Mouse (Mus musculus): Measurements from ENCODE around the gene Chp2.

The Chp2 gene

DNA sequence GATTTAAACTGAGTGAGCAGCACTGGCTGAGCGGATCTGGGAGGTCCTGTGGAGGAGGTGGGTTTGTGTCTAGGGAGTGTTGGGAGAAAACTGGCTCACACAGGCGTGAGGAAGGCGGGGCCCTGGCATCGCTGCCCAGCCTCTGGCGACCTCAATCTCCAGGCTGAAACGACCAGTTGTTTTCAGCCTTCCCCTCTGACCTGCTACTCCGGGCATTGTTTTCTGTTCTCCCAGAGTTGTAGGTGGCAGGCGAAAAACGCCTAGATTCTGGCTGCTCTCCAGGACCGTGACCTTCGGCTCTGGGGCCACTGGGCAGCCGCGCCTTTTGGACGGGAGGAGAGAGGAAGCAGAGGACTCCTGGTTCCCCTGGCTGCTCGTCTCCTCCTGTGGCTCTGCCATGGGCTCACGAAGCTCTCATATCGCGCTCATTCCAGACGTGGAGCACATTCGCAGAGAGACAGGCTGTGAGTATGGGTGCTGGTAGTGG lies at the start of gene Chp2:
TSS of gene Chp2 (plus strand) at position 182 of the 487 bp plus-strand sequence.
- no peak for DNase-seq (ENCODE audit: low spot score)

DNA sequence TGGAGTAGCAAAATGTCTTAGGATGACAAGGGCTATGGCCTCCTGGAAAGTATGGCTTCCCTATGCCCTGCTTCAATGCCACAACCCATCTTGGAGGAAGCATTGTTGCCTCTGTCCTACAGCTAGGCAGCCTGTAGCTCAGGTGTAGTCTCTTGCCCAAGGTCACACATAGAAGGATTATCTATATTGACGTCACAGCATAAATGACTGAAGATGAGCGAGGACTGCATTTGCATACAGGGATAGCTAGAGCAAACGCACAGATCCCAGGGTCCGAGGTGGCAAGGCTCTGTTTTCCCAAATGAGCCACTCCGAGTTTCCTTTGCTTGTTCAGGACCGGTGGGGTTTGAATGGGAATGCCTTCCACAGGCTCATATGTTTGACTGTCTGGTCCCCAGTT lies 48.6 kb upstream of the Chp2 start:
- DNase-seq (ENCODE audit: low spot score), result no peak

DNA sequence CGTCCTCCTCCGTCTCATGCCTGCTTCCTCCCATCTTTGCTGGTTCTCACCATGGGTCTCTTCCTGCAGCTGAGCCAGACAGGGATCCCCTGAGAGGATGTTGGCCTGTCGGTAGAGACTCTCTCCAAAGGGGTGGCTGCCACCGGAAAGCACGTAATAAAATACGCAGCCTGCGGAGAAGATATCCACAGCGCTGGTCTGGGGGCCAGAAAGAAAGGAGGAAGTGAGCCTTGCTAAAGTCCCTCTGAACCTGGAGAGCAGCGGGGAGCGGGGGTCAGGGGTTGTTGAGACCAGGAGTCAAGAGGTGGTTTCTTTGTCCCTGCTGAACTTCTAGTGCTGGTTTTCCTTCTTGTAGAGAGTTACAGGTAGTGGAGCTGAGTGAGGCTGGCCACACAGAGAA lies 47.7 kb upstream of the Chp2 start:
- DNase-seq (ENCODE audit: low spot score), result no peak

DNA sequence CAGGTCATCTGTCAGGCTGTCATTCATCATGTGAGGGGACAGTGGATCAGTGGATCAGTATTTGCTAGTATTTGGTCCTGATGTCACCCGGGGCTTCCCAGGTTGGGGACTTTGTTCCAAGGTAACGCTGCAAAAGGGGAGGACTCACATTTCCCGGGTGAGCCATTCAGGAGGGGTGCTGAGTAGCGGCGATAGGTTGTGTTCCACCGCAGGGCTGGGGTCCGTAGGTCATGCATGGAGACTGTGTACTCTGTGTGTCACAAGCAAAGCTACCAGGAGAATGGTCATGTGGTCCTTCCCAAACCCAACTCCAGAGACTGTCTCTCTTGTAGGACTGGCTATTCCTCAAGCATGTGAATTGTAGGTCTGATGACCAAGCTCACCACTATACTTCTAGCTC lies 38.6 kb upstream of the Chp2 start:
- no peak for DNase-seq (ENCODE audit: low spot score)

DNA sequence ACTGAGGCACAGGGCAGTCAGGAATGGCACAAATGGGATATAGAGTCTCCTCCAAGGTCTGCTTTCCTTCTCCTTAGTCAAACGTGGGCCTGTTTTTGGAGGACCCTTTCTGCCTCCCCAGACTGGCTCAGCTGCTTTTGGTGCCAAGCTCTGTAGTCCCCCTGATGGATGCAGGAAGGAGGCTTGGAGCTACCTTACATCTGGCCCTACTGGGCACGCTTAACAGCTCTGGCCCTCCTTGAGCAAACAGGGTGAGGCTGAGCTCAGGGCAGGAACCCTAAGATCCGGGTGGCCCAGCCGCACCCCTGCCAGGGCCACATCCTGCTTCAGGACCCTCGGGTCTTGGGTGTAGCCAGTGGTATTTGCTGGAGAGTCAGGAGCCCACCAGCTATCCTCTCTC lies 34.7 kb upstream of the Chp2 start:
- DNase-seq (ENCODE audit: low spot score), result no peak

DNA sequence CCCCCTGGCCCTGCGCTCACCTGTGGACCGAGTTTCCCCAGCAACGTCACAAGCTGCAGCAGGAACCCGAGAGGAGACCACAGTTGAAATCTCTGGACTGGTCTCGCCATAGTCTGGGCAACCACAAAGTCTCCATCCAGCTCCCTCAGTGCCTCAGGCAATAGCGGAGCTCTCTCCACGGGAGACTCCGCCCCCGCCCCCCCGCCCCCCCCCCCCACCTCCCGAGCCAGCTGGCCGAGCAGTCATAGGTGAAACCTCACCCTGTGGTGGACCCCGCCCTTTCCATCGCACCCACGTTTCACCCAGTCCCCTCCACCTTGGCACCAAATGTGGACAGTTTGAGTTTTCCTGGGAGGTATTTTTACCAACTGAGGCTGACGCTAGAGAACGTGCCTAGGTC lies 33.3 kb upstream of the Chp2 start, which contains the start of gene Ern2:
TSS of gene Ern2 (minus strand) at position 165 of the 400 bp plus-strand sequence.
- DNase-seq (ENCODE audit: low spot score), result no peak

DNA sequence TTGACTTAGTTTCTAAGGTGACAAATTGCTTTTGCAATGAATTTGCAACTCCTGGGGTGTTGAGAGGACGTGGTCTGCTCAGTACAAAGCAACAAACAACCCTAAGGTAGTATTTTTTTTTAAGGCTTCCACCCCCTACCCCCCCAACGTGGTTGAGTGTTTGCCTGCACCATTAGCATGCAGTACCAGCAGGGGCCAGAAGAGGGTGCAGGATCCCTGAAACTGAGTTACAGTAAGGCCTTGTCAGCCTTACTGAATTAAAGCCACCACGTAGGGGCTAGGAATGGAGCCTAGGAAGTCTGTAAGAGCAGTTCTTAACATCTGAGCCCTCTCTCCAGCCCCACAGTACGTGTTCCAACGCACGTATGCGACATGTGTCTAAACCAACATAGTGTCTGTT lies 29.8 kb upstream of the Chp2 start:
- peak; percentile 79 for DNase-seq (ENCODE audit: low spot score)

DNA sequence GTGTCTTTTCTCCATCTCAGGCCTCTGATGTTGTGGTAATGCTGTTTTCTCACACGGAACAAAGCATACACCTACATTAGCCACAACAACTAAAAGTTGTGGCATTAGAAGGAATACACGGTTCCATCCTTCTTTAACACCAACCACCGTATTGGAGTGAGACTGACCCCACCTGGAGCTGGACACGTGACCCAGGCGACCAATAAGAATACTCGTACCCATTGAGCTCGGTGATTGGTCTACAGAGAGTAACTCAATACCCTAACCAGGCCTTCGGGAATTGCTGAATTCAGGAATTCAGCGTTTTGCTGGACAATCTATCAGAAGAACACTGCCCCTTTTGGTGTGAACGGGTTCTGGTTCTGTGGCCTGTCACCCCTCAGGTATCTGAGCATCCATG lies 28.2 kb upstream of the Chp2 start:
- DNase-seq (ENCODE audit: low spot score), result no peak

DNA sequence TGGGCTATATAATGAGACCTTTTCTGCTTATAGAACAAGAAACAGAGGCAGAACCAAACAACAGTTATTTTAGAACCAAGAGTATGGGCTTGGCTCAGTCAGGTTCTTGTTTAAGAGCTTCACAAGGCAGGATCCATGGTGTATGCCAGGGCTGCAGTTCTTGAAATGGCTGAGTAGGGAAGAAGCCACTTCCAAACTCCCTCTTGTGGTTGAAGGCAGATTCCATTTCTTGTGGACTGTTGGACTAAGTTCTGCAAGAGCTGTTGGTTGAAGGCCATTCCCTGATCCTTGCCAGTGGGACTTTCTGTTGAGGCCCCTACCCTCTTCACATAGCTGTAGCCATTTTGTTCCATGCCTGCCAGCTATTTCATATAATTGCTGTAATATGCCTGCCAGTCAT lies 25.4 kb upstream of the Chp2 start:
- DNase-seq (ENCODE audit: low spot score), result no peak

DNA sequence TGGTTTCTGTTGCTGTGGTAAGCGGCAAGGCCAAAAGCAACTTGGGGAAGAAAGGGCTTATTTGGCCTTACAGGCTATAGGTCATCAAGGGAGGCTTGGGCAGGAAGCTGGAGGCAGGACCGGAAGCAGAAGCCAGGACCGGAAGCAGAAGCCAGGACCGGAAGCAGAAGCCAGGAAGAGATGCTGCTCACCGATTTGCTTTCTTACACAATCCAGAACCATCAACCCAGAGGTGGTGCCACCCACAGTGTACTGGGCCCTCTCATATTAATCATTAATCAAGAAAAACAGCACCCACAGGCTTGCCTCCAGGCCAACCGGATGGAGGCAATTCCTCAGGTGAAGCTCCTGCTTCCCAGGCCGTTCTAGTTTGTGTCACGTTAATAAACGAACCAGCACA lies 22.5 kb upstream of the Chp2 start:
- no peak for DNase-seq (ENCODE audit: low spot score)

DNA sequence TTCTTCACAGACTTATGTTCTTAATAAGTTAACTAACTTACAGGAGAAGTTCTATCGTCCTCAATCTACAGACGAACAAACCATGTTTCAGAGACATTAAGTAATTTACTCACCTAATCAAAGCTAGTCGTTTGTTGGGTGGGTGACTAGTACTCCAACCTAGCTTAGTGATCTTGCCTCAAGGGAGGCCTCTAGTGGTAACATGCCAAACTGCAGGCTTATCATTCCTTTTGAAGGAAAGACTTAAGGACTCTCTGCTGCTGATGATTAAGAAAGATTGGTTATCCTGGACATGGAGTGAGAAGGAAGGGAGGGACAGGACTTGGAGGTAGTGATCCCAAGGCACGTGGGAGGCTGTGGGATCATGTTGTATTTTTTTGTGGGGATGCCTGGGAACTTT lies 22.0 kb upstream of the Chp2 start:
- peak; percentile 74 for DNase-seq (ENCODE audit: low spot score)

DNA sequence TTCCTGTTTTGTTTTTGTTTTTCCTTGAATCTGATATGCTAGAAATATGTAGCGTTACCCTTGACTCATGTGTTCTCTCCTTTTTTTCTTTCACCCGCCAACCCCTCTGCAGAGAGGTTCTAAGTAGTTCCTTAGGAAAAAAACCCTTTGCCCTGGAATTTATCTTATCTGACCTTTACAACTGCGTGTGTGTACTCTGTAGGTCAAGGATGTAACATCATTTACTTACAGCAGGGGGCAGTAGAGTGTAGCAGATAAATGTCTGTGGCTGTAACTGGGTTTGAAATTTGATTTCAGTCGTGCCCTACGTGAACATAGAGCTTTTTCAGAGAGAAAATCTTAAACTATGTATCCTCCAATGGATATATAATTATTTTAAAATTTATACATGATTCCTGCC lies 20.0 kb upstream of the Chp2 start:
- peak; percentile 74 for DNase-seq (ENCODE audit: low spot score)

DNA sequence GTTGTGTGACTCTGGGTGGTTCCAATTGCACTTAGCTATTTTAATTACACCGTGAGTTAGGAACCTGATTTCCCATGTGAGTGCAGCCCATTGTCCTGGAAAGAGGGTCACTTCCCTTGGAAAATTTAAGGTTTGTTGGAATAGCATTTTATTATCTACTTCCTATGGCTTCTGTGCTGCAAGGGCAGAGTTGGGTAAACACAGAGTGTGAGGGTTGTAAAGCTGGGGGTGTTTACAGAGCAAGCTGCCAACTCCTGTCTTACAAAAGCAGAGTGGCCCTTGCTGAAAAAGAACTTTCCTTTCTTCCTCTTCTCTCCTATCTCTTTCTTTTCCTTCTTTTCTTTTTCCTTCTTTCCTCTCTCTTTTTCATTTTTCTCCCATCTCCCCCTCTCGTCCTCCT lies 15.4 kb upstream of the Chp2 start:
- no peak for DNase-seq (ENCODE audit: low spot score)

DNA sequence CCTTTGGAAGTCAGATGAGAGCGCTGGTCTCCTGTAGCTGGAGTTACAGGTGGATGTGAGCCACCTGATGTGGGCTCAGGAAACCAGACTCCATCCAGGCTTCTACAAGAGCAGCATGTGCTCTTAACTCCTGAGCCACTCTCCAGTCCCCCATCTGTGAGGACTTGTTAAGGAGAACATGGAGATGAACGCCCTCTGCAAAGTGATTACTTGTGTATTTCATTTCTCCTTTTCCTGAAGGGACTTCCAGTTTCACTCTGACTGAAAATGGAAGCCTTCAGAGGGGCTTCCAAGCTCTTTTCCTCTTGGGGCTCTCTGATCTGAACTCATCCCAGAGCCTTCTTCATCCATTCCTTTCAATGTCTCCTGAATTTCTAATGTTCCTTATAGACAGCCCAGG lies 13.2 kb upstream of the Chp2 start:
- DNase-seq (ENCODE audit: low spot score), result no peak

DNA sequence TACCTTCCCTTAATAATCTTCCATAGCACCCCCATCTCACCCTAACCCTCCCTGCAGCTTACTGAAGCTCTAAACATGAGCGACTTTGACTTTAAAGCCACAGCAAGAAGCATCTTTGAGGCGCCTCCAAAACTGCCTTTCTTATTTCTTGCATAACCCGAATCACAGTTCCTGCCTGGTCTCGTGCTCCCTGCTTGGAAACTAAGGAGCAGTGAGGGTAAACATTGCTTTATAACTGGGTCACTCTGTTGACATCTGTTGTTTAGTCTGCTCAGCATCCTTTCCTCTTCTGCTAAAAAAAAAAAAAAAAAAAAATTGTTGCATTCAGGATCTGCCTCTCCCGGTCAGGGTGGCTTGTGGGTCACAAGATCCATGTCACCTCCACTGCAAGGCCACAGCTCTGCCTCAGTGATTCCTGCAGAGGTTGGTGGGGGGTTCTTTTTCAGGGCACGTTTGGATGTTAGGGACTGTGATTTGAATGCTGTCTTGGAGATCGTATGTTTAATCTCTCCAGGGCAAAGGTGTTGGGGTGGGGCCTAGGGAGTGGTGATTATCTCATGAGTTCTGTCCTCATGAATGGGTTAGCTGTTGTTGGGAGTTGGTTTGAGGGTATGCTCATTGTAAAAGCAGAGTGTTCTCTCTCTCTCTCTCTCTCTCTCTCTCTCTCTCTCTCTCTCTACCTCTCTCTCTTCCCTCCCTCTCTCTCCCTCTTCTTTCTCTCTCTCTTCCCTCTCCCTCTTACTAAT lies 10.8 kb upstream of the Chp2 start:
- DNase-seq (ENCODE audit: low spot score), result no peak

DNA sequence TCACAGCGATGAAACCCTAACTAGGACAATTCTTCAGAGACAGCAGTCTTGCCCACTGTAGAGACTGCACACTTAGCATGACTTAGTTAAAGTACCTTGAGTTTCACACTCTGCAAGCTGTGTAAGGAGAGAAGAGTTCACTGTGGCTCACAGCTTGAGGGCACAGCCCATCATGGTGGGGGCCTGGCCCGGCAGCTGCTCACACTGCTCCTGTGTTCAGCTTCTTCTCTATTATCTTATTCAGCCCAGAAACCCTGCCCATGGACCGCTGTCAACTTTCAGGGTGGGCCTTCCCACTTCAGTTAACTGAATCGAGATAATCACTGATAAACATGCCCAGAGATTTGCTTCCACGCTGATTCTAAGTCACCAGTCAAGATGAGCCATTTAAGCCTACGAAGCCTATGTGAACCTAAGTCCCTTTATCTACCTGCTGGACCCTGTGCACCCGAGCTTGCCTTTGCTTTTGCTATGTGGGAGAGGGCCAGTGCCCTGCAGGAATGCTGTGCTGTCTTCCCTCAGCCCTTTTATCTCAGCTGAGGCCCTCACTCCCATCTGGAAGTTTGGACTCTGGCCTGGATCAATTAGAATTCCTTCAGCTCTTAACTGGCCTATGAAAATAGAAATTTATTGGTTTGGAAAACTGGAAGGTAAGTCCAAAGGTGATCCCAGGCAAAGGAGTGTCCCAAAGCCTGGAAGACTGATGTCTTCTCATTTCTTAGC lies 6.9 kb downstream of the Chp2 start:
- DNase-seq (ENCODE audit: low spot score), result no peak

DNA sequence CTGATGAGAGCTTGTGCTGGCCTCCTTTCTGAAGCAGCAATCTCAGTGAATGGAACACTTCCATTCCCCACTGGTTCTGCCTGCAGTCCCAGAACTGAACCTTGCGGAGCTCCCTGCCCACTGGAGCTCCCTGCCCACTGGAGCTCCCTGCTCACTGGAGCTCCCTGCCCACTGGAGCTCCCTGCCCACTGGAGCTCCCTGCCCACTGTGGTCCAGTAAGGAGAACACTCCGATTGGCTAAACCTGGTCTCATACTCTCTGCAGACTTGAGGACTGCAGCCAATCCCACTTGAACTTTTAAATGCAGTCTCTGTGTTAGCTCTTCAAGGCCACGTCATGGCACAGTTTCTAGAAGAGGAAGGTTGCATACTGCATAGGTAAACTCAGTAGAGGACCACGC lies 7.4 kb downstream of the Chp2 start:
- no peak for DNase-seq (ENCODE audit: low spot score)

DNA sequence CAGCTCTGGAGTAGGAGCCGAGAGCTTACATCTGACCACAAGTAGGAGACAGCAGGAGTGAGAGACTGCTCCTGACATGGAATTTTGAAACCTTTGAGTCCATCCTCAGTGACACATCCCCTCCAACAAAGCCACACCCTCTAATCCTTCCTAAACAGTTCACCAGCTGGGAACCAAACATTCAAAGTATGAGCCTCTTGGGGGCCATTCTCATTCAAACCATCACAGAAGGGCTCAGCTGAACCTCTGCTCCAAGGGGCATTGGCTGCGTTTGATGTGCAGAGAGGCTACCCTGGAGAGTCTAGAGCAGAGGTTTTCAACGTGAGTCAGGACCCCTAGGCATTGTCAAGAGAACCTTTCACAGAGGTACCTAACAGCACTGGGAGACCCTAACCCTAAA lies 10.0 kb downstream of the Chp2 start:
- no peak for DNase-seq (ENCODE audit: low spot score)

DNA sequence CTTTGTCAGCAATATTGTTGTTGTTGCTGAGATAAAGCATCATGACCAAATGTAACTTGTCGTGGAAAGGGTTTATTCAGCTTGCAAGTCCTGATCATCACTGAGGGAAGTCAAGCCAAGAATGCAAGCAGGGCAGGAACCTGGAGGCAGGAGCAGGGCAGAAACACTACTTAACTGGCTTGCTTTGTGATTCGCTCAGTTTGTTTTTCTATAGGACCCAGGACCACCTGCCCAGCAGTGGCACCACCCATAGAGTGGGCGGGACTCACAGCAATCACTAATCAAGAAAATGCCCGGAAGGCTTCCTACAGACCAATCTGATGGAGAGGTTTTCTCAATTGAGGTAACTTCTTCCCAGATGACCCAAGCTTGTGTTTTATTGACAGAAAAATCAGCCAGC lies 10.6 kb downstream of the Chp2 start:
- DNase-seq (ENCODE audit: low spot score), result no peak

DNA sequence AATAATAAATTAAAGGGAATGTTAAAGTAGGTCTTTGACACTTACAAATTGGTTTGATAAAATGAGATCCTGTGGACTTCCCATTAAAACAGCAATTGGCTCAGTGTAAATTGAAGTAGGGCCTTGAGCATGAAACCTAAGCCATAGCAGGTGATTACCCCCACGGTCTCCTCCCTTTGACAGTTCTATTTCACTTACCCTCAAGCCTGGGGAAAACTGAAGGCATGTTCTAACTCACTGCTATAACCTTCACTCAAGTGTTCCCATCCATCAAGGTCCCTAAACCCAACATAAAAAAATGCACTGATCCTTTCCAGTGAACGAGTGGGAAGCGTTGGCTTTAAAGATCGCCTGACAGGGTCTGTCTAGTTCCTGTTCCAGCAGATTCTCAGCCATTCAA lies 11.6 kb downstream of the Chp2 start:
- DNase-seq (ENCODE audit: low spot score), result no peak

DNA sequence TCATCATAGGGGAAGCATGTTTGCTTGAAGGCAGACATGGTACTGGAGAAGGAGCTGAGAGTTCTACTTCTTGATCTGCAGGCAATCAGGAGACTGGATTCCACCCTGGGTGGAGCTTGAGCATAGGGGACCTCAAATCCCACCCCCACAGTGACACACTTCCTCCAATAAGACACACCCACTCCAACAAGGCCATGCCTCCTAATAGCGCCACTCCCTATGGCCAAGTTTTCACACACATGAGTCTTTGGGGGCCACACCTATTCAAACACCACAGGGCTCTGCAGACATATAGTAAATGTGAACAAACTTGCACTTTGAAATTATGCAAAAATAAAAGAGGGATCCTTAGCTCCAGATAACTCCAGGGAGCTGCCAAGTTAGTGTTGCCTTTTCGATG lies 19.6 kb downstream of the Chp2 start:
- DNase-seq (ENCODE audit: low spot score), result no peak

DNA sequence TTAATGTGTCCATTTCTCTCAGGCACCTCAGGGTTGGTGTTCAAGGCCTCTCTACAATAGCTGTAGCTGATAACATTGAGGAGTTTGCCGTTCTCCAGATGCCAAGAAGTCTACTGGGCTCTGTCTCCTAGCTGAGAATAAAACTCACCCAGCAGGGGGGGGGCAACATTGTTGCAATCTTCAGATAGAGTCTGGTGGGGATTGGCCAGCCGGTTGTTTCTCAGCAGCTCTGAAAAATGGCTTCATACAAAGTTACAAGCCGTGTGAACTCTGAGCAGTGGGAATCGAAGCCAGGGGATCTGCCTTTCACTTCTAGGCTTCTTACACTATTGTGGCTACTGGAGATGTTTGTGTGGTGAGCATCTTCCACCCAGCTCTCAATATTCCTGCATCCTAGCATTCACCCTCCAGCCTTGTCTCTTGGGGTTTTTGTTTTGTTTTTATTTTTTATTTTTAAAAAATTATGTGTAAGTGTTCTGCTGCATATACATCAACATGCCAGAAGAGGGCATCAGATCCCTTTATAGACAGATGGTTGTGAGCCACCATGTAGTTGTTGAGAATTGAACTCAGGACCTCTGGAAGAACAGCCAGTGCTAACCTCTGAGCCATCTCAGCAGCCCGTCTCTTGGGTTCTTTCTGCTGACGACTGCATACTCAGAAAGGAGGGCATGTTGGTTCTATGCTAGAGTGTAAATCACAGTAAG lies 21.3 kb downstream of the Chp2 start:
- no peak for DNase-seq (ENCODE audit: low spot score)

DNA sequence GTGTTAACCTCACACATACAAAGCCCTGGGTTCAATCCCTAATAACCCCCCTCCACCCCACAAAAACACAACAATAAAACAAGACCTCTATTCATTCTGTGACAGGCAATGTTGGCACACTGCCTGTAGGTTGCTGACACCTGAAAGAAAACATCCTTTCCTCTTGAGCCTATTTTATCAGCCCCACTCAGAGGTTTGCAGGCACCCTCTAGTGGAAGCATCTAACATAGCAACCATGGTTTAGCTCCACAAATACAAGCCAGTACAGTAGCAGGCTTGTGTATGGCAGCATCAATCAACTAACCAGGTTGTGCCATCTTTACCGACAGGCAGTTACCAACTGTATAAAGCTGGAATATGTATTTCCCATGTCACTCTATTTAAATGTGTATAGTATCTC lies 23.0 kb downstream of the Chp2 start:
- DNase-seq (ENCODE audit: low spot score), result peak; percentile 58
